Mouse (Mus musculus) heart, adult 2 months (tissue): ENCODE data around the gene Hephl1. TPM values are rescaled to one million over a fixed set of nuclear protein-coding genes. Genes with fewer than 3 reads are reported as not detected.
"Not testable (repeated sequence)": the region's sequence is repeated elsewhere in the genome, so short reads cannot be mapped to it uniquely, and the experiment has no call there.

Source experiments
- DNase-seq, 2 experiments: peaks; one replicate each; pipeline ENCODE4 v3.0.0; 2021
- H3K27ac ChIP-seq: fragments of 200-600 bp; 2 replicates; pipeline ENCODE4 v1.8.1; 2022
- H3K27me3 ChIP-seq: fragments of 200-500 bp; 2 replicates; pipeline ENCODE4 v1.6.1; 2012; ENCODE audit warnings: mild to moderate bottlenecking, low read length, inconsistent platforms, mixed read lengths; ENCODE audit not compliant: control insufficient read depth, insufficient read depth
- H3K36me3 ChIP-seq: fragments of 200-500 bp; 2 replicates; pipeline ENCODE4 v1.6.1; 2012; ENCODE audit warnings: low read length, inconsistent platforms; ENCODE audit not compliant: control insufficient read depth, insufficient read depth
- H3K4me1 ChIP-seq: fragments of 200-500 bp; 2 replicates; pipeline ENCODE4 v1.6.1; 2011; ENCODE audit warnings: low read length; ENCODE audit not compliant: control insufficient read depth, insufficient read depth
- H3K4me3 ChIP-seq: fragments of 200-600 bp; 2 replicates; pipeline ENCODE4 v1.8.1; 2022
- H3K79me2 ChIP-seq: fragments of 200-500 bp; replicated peaks from 2 replicates; pipeline ENCODE4 v1.6.1; 2012; ENCODE audit warnings: mild to moderate bottlenecking, inconsistent platforms, low read length, moderate library complexity, mixed read lengths; ENCODE audit not compliant: control insufficient read depth, insufficient read depth
- H3K9ac ChIP-seq: fragments of 200-500 bp; 2 replicates; pipeline ENCODE4 v1.6.1; 2012; ENCODE audit warnings: low read depth, mild to moderate bottlenecking, control low read depth, inconsistent platforms, low read length, mixed read lengths
- CTCF ChIP-seq: fragments of 200-600 bp; IDR thresholded peaks from 2 replicates; pipeline ENCODE4 v1.8.1; 2022; ENCODE audit warnings: antibody characterized with exemption, mild to moderate bottlenecking, moderate library complexity
- EP300 ChIP-seq: fragments of 200-500 bp; IDR thresholded peaks from 2 replicates; pipeline ENCODE4 v1.6.1; 2011; ENCODE audit warnings: low read depth, low read length, control low read depth; ENCODE audit not compliant: insufficient read depth
- POLR2A ChIP-seq: fragments of 200-500 bp; IDR thresholded peaks from 2 replicates; pipeline ENCODE4 v1.6.1; 2011; ENCODE audit warnings: mild to moderate bottlenecking, low read depth, low read length, control low read depth; ENCODE audit not compliant: insufficient read depth
- WGBS: fragments of 180-500 bp; shearing (Covaris S2); methylation state at CpG from one replicate; pipeline ENCODE4 v1.1.7; 2018; 5-methylcytosine and 5-hydroxymethylcytosine counted together
- intact Hi-C: fragments of 180-260 bp; cut with DNase I; formaldehyde crosslinking; loops from one replicate; pipeline ENCODE4 v1.15.1; 2025
- polyA plus RNA-seq: library from polyadenylated mRNA; depleted of rRNA; stranded (reverse); fragments of >200 nt; gene quantifications from 2 replicates; pipeline ENCODE4 v1.2.3, GENCODE M21; 2012
- total RNA-seq, 2 experiments: library from RNA; stranded (reverse); gene quantifications; 2 replicates each; pipeline ENCODE4 v1.2.3; 2021

The Hephl1 gene
- total and polyA plus RNA-seq, 3 experiments = 0.05 to 0.16 (median 0.06) TPM

DNA sequence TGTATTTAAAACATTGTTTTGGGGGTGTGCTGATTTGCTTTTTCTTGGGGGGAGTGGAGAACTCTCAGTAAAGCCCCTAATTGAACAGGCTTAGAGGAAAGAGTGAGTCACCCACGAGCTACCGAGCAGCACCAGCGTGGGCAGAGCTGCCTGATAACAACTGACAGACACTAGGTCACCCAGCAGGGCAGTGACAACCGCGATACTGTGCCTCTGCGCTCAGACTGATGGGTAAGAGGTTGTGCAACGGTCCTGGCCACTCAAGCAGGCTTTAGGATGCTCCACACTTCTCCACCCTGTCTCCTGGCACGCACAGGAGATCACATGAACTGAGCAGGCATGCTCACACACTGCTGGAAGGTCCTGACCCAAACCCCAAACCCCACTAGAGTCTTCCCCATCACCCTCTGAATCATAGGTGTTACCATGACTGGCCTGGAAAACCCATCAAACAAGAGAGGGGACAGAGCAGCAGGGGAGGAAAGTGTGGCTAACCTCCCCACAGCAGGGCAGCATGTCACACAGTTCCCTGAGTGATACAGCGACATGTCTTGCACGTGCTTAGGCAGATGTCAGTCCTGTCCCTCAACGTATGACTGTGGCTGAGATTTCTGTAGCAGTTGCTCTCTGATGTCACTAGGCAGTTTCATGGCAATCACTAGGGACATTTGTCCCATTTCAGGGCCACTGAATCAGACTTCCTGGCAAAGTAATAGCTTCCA is 8.2 kb downstream of the Hephl1 start:
- no peak overlapping the region for H3K4me3 ChIP-seq
- no peak for TF ChIP-seq CTCF
- H3K27ac ChIP-seq = no peak overlapping the region
- intact Hi-C loops = no loop called here
- H3K27me3 ChIP-seq = no peaks in the 10 kb centered on the region
- H3K36me3 ChIP-seq = no peaks in the 10 kb centered on the region
- no peak overlapping the region for H3K9ac ChIP-seq
- no peak for DNase-seq
- 30% methylated on average over 11 of the region's 11 CpGs for WGBS
- H3K4me1 ChIP-seq = no peaks in the 10 kb centered on the region
- no peaks in the 10 kb centered on the region for H3K79me2 ChIP-seq

DNA sequence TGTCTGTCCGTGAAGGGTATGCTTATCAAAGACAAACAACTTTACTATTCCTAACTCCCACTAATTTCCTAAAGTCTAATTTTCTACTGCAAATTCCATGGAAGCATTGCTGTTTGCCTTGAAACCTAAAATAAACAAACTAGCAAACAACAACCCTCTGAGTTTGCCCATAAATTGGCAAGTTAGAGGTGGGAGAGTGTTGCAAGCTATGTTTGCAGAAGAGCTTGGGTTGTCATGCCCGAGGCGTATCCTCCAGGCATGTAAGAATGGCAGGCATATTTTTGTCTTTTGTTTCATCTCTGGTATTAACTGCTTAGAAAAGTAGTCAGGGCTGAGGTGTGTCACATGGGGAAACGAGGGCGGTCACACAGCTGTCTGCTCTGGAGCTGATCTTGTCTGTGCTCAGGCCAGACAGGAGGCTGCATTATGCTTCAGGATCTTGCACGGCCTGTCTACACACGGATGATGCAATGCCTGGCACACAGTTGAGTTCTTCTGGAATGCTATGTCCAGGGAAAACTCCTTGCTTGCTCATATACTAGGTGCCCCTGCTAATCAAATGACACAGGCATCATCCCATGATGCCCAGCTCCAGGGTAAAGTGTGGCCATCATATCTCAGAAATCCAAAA is 10.3 kb downstream of the Hephl1 start:
- DNase-seq = no peak
- 61% methylated on average over 7 of the region's 7 CpGs for WGBS
- H3K79me2 ChIP-seq = no peaks in the 10 kb centered on the region
- H3K9ac ChIP-seq = no peak overlapping the region
- no peak for TF ChIP-seq EP300
- TF ChIP-seq CTCF = no peak
- TF ChIP-seq POLR2A = no peak
- no peaks in the 10 kb centered on the region for H3K36me3 ChIP-seq
- no peak overlapping the region for H3K27ac ChIP-seq
- no peaks in the 10 kb centered on the region for H3K27me3 ChIP-seq
- no peak overlapping the region for H3K4me3 ChIP-seq
- H3K4me1 ChIP-seq = no peaks in the 10 kb centered on the region
- intact Hi-C loops = no loop called here

- H3K9ac ChIP-seq, H3K27me3 ChIP-seq, H3K4me1 ChIP-seq, H3K4me3 ChIP-seq, H3K27ac ChIP-seq, DNase-seq, intact Hi-C loops, H3K36me3 ChIP-seq, H3K79me2 ChIP-seq: not testable (repeated sequence)
- WGBS = 91% methylated on average over 6 of the region's 7 CpGs
Observed at GRCm38 (mm10) chr9:15098421-15098820, 13.5 kb downstream of the Hephl1 start.

GRCm38 (mm10) chr9:15097172-15097571 is 14.7 kb downstream of the Hephl1 start:
- H3K9ac ChIP-seq = no peak overlapping the region
- H3K4me1 ChIP-seq = no peaks in the 10 kb centered on the region
- no peak overlapping the region for H3K4me3 ChIP-seq
- no peak overlapping the region for H3K27ac ChIP-seq
- no peaks in the 10 kb centered on the region for H3K27me3 ChIP-seq
- intact Hi-C loops = no loop called here
- 41% methylated on average over 2 of the region's 2 CpGs for WGBS
- H3K36me3 ChIP-seq = no peaks in the 10 kb centered on the region
- DNase-seq = no peak
- H3K79me2 ChIP-seq = no peaks in the 10 kb centered on the region
- no peak for TF ChIP-seq CTCF
- no peak for TF ChIP-seq EP300
- TF ChIP-seq POLR2A = no peak

DNA sequence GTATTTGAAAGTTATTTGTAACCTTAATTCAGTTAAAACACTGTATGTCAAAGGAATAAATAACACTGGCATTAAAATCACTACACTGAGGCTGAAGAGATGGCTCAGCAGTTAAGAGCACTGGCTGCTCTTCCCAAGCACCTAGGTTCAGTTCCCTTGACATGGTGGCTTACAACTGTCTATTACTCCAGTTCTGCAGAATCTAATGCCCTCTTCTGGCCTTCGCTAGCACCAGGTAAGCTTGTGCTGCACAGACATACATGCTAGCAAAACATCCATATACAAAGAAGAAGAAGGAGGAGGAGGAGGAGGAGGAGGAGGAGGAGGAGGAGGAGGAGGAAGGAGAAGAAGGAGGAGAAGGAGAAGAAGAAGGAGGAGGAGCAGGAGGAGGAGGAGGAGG is 15.7 kb downstream of the Hephl1 start:
- WGBS = 84% methylated on average over 1 of the region's 1 CpGs
- Histone ChIP-seq H3K4me1 (no peaks in the 10 kb centered on the region), H3K4me3 (no peak overlapping the region), H3K9ac (no peak overlapping the region), H3K79me2 (no peaks in the 10 kb centered on the region), H3K27me3 (no peaks in the 10 kb centered on the region), H3K36me3 (no peaks in the 10 kb centered on the region), H3K27ac (no peak overlapping the region)
- TF ChIP-seq EP300 (no peak), POLR2A (no peak), CTCF (no peak)
- intact Hi-C loops = no loop called here
- DNase-seq = no peak

DNA sequence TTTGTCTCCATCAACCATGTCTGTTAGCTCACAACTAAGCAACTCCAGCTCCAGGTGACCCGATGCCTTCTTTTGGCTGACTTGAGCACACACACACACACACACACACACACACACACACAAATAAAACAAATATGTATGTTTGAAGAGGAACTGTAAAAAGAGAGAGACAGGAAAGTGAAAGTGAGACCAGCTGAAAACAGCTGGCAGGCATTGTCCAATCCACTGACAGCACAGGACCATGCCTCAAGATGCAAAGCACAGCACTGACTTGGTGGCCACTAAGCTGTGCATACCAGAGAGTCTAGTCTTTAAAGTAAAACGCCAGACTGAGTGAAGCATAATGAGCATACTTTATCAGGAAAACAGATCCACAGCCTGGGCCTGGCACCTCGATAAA is 16.7 kb downstream of the Hephl1 start:
- no peak overlapping the region for H3K9ac ChIP-seq
- no peak overlapping the region for H3K4me3 ChIP-seq
- H3K4me1 ChIP-seq = no peaks in the 10 kb centered on the region
- H3K36me3 ChIP-seq = no peaks in the 10 kb centered on the region
- H3K27ac ChIP-seq = no peak overlapping the region
- 55% methylated on average over 3 of the region's 3 CpGs for WGBS
- H3K79me2 ChIP-seq = no peaks in the 10 kb centered on the region
- no peak for TF ChIP-seq POLR2A
- TF ChIP-seq EP300 = no peak
- no peak for TF ChIP-seq CTCF
- DNase-seq = no peak
- no peaks in the 10 kb centered on the region for H3K27me3 ChIP-seq
- intact Hi-C loops = no loop called here
